Mouse (Mus musculus): ENCODE data around the gene Tagln. TPM values are rescaled to one million over a fixed set of nuclear protein-coding genes. Genes with fewer than 3 reads are reported as not detected.

Gene Tagln
- polyA plus RNA-seq, 1 experiment from 2014 or later: 22.0 TPM

DNA sequence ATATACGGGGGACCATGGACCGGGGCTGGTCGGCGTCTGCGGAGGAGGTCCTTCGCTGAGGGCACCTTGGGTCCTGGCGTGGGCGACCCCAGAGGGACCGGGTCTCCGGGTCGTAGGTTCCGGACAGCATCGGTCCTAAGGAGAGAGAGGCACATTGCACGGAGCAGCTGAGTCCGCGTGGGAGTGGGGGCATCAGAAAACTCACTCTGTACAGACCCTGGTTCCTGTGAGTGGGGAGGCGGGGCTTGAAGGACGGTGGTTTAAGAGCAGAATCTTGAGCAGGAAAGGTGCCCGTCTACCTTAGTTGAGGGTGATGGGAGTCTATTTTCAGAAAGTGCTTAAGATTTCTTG is 28.8 kb downstream of the Tagln start:
- H3K9ac ChIP-seq (ENCODE audit: low read length): peak overlapping the region; percentile 87
- WGBS: under 1% methylated on average over 19 of the region's 19 CpGs
- ATAC-seq (replicated peaks; ENCODE audit: low FRiP score) (peak; percentile 26), DNase-seq (ENCODE audit: low spot score) (no peak)
- H3K9me3 ChIP-seq (ENCODE audit: control insufficient read depth, low read length): no peaks in the 10 kb centered on the region
- H3K27me3 ChIP-seq (ENCODE audit: control insufficient read depth, insufficient read depth, low read length): no peaks in the 10 kb centered on the region
- peak overlapping the region; percentile 92 for H3K4me3 ChIP-seq (ENCODE audit: low read depth, low read length)
- peaks cover 3% of the 10 kb centered on the region; the same call in 1 of the 2 replicates for H3K4me1 ChIP-seq (replicated peaks; ENCODE audit: control insufficient read depth, insufficient read depth, low read length)
- H3K36me3 ChIP-seq (ENCODE audit: control insufficient read depth, insufficient read depth, low read length): no peaks in the 10 kb centered on the region
- peak overlapping the region; percentile 89 for H3K27ac ChIP-seq (ENCODE audit: low read depth, low read length)
- peak overlapping the region; percentile 90 for H3K4me2 ChIP-seq (ENCODE audit: low read depth, low read length, severe bottlenecking)

DNA sequence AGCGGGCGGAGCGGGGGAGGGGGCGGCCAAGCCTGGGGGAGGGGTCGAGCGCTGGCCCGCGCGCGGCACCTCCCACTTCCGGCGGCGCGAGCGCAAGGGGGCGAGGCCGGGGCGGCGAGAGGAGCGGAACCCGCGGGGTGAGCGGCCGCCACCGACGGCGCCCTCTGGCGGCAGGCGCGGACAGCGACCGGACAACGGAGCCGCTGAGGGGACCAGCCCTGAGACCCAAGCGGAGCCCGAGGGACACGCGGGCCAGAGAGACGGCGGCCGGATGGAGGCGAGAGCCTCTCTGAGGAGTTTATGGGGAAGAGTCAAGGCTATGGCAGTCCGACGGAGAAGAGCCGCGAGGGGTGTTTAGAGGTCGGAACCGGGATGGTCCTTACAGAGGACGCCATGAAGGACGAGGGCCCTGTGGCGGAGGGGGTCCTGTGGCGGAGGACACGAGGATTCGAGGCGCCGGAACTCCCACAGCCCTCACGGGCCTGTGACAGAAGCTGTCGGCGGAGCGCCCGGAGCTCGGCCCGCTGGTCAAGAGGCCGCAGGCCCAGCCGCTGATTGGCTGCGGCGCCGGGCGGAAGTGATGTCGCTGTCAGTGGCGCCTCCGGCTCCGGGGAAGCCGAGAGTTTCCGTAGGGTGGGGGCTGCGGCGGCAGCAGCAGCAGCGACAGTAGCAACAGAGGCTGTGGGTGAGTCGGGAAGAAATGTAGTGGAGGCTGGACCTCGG is 29.3 kb downstream of the Tagln start, which contains the start of the genes Pcsk7 and Rnf214:
TSS of gene Pcsk7 (plus strand) at position 143 of the 723 bp plus-strand sequence.
TSS of gene Rnf214 (minus strand) at position 557 of the 723 bp plus-strand sequence.
- peak; percentile 94 for DNase-seq (ENCODE audit: low spot score)
- H3K27ac ChIP-seq (ENCODE audit: low read depth, low read length): peak within 1 kb of the TSS; percentile 89
- H3K4me3 ChIP-seq (ENCODE audit: low read depth, low read length): peak within 1 kb of the TSS; percentile 92
- peak within 1 kb of the TSS; percentile 90 for H3K4me2 ChIP-seq (ENCODE audit: low read depth, low read length, severe bottlenecking)
- peak; percentile 91 for ATAC-seq (replicated peaks; ENCODE audit: low FRiP score)
- under 1% methylated on average over 68 of the region's 80 CpGs for WGBS
- no peaks in the 10 kb centered on the region for H3K27me3 ChIP-seq (ENCODE audit: control insufficient read depth, insufficient read depth, low read length)
- no peaks in the 10 kb centered on the region for H3K36me3 ChIP-seq (ENCODE audit: control insufficient read depth, insufficient read depth, low read length)
- H3K9ac ChIP-seq (ENCODE audit: low read length): peak within 1 kb of the TSS; percentile 87
- peaks cover 3% of the 10 kb centered on the region; the same call in 1 of the 2 replicates for H3K4me1 ChIP-seq (replicated peaks; ENCODE audit: control insufficient read depth, insufficient read depth, low read length)
- no peaks in the 10 kb centered on the region for H3K9me3 ChIP-seq (ENCODE audit: control insufficient read depth, low read length)

- Histone ChIP-seq H3K9ac (ENCODE audit: low read length) (peak overlapping the region; percentile 87), H3K36me3 (ENCODE audit: control insufficient read depth, insufficient read depth, low read length) (no peaks in the 10 kb centered on the region)
These were observed 30.0 kb downstream of the Tagln start for GRCm38 (mm10) chr9:45905811-45906237.

GRCm38 (mm10) chr9:45905196-45905595 is 30.7 kb downstream of the Tagln start:
- Histone ChIP-seq H3K36me3 (ENCODE audit: control insufficient read depth, insufficient read depth, low read length) (no peaks in the 10 kb centered on the region), H3K9me3 (ENCODE audit: control insufficient read depth, low read length) (no peaks in the 10 kb centered on the region), H3K4me3 (ENCODE audit: low read depth, low read length) (peak overlapping the region; percentile 92), H3K4me2 (ENCODE audit: low read depth, low read length, severe bottlenecking) (peak overlapping the region; percentile 90), H3K27me3 (ENCODE audit: control insufficient read depth, insufficient read depth, low read length) (no peaks in the 10 kb centered on the region), H3K9ac (ENCODE audit: low read length) (peak overlapping the region; percentile 87), H3K4me1 (replicated peaks; ENCODE audit: control insufficient read depth, insufficient read depth, low read length) (peaks cover 3% of the 10 kb centered on the region; the same call in 1 of the 2 replicates), H3K27ac (ENCODE audit: low read depth, low read length) (no peak overlapping the region)
- no peak for DNase-seq (ENCODE audit: low spot score)
- WGBS: 70% methylated on average over 4 of the region's 4 CpGs
- no peak for ATAC-seq (replicated peaks; ENCODE audit: low FRiP score)

More at GRCm38 (mm10) chr9:45905811-45906237, 30.0 kb downstream of the Tagln start:
- DNase-seq (ENCODE audit: low spot score) (no peak), ATAC-seq (replicated peaks; ENCODE audit: low FRiP score) (peak; percentile 68)
- H3K27ac ChIP-seq (ENCODE audit: low read depth, low read length): peak overlapping the region; percentile 89
- peak overlapping the region; percentile 90 for H3K4me2 ChIP-seq (ENCODE audit: low read depth, low read length, severe bottlenecking)
- no peaks in the 10 kb centered on the region for H3K9me3 ChIP-seq (ENCODE audit: control insufficient read depth, low read length)
- peaks cover 3% of the 10 kb centered on the region; the same call in 1 of the 2 replicates for H3K4me1 ChIP-seq (replicated peaks; ENCODE audit: control insufficient read depth, insufficient read depth, low read length)
- WGBS: 1% methylated on average over 14 of the region's 27 CpGs
- peak overlapping the region; percentile 92 for H3K4me3 ChIP-seq (ENCODE audit: low read depth, low read length)
- no peaks in the 10 kb centered on the region for H3K27me3 ChIP-seq (ENCODE audit: control insufficient read depth, insufficient read depth, low read length)

- no peak for ATAC-seq (replicated peaks; ENCODE audit: low FRiP score)
- Histone ChIP-seq H3K36me3 (ENCODE audit: control insufficient read depth, insufficient read depth, low read length) (peaks cover 4% of the 10 kb centered on the region), H3K4me2 (ENCODE audit: low read depth, low read length, severe bottlenecking) (no peak overlapping the region)
These were observed 42.2 kb downstream of the Tagln start for GRCm38 (mm10) chr9:45893681-45894080.

More at GRCm38 (mm10) chr9:45893681-45894080, 42.2 kb downstream of the Tagln start:
- Histone ChIP-seq H3K4me1 (replicated peaks; ENCODE audit: control insufficient read depth, insufficient read depth, low read length) (no peaks in the 10 kb centered on the region), H3K9me3 (ENCODE audit: control insufficient read depth, low read length) (no peaks in the 10 kb centered on the region), H3K27ac (ENCODE audit: low read depth, low read length) (no peak overlapping the region), H3K9ac (ENCODE audit: low read length) (no peak overlapping the region), H3K4me3 (ENCODE audit: low read depth, low read length) (no peak overlapping the region), H3K27me3 (ENCODE audit: control insufficient read depth, insufficient read depth, low read length) (no peaks in the 10 kb centered on the region)
- DNase-seq (ENCODE audit: low spot score): no peak

Small RNA genes within 50 kb of the gene (microRNA-seq; reads per million reads assigned to microRNA genes)
- not detected for gene Mir7087 (ENCODE audit: insufficient number of aligned reads)

Other genes starting within 250 kb of the Tagln start
- 17.5 and 21.5 TPM in 2 replicates for gene Cep164, start 107.4 kb downstream of the Tagln start, polyA plus RNA-seq (2014; fragmentation: Nextera tagmentation; extraction: Ambion mirVana)
- gene Bace1, start 97.5 kb downstream of the Tagln start, polyA plus RNA-seq (2014; fragmentation: Nextera tagmentation; extraction: Ambion mirVana): 29.8 and 30.7 TPM in 2 replicates
- gene Pcsk7, start 29.6 kb downstream of the Tagln start, polyA plus RNA-seq (2014; fragmentation: Nextera tagmentation; extraction: Ambion mirVana): 17.9 and 18.8 TPM in 2 replicates
- 80.6 and 90.6 TPM in 2 replicates for gene Rnf214, start 29.1 kb downstream of the Tagln start, polyA plus RNA-seq (2014; fragmentation: Nextera tagmentation; extraction: Ambion mirVana)
- 21.2 and 28.5 TPM in 2 replicates for gene Sidt2, start 19.2 kb upstream of the Tagln start, polyA plus RNA-seq (2014; fragmentation: Nextera tagmentation; extraction: Ambion mirVana)
- 274 and 277 TPM in 2 replicates for gene Pafah1b2, start 76.6 kb upstream of the Tagln start, polyA plus RNA-seq (2014; fragmentation: Nextera tagmentation; extraction: Ambion mirVana)
- 11.3 TPM in 2 replicates for gene Sik3, start 76.8 kb upstream of the Tagln start, polyA plus RNA-seq (2014; fragmentation: Nextera tagmentation; extraction: Ambion mirVana)